Mouse (Mus musculus) cerebellum, adult 8-10 months (tissue): Measurements from ENCODE around the gene Smim17.
"Not testable (repeated sequence)": the region's sequence is repeated elsewhere in the genome, so short reads cannot be mapped to it uniquely, and the experiment has no call there.

Experiments
- DNase-seq: peaks from one replicate; pipeline ENCODE4 v3.0.0; 2022

Smim17 gene

GRCm38 (mm10) chr7:6397996-6398975, at the start of gene Smim17:
Gene Smim17, plus strand, starts transcription at chr7:6398715.
- peak; percentile 73 for DNase-seq

- no peak for DNase-seq
Observed at GRCm38 (mm10) chr7:6358121-6358520, 40.4 kb upstream of the Smim17 start.

- DNase-seq = peak; percentile 52
Observed at GRCm38 (mm10) chr7:6358937-6359590, 39.5 kb upstream of the Smim17 start.

GRCm38 (mm10) chr7:6360477-6361060, 37.9 kb upstream of the Smim17 start:
- no peak for DNase-seq

- peak; percentile 28 for DNase-seq
Observed at GRCm38 (mm10) chr7:6361756-6362155, 36.8 kb upstream of the Smim17 start.

GRCm38 (mm10) chr7:6362268-6363046, 36.1 kb upstream of the Smim17 start:
- DNase-seq = peak; percentile 99

- no peak for DNase-seq
Observed at GRCm38 (mm10) chr7:6363047-6363488, 35.4 kb upstream of the Smim17 start, which contains the start of gene Zfp78. Gene Zfp78, plus strand, starts transcription at chr7:6363280.

GRCm38 (mm10) chr7:6364761-6365160, 33.8 kb upstream of the Smim17 start:
- no peak for DNase-seq

- no peak for DNase-seq
Observed at GRCm38 (mm10) chr7:6367185-6367584, 31.3 kb upstream of the Smim17 start.

- not testable (repeated sequence) for DNase-seq
Observed at GRCm38 (mm10) chr7:6368146-6368545, 30.4 kb upstream of the Smim17 start.

GRCm38 (mm10) chr7:6369460-6369859, 29.1 kb upstream of the Smim17 start:
- no peak for DNase-seq

- no peak for DNase-seq
Observed at GRCm38 (mm10) chr7:6372993-6373392, 25.5 kb upstream of the Smim17 start.

- DNase-seq = no peak
Observed at GRCm38 (mm10) chr7:6378441-6378840, 20.1 kb upstream of the Smim17 start.

GRCm38 (mm10) chr7:6381431-6381830, 17.1 kb upstream of the Smim17 start:
- no peak for DNase-seq

- peak; percentile 89 for DNase-seq
Observed at GRCm38 (mm10) chr7:6383044-6383455, 15.5 kb upstream of the Smim17 start, which contains the start of gene Zfp28. Gene Zfp28, plus strand, starts transcription at chr7:6383295.

- DNase-seq = no peak
Observed at GRCm38 (mm10) chr7:6384011-6384410, 14.5 kb upstream of the Smim17 start.

GRCm38 (mm10) chr7:6386995-6387394, 11.5 kb upstream of the Smim17 start:
- DNase-seq = no peak

GRCm38 (mm10) chr7:6388971-6389370, 9.5 kb upstream of the Smim17 start:
- no peak for DNase-seq

- no peak for DNase-seq
Observed at GRCm38 (mm10) chr7:6389449-6389848, 9.1 kb upstream of the Smim17 start.

- peak; percentile 31 for DNase-seq
Observed at GRCm38 (mm10) chr7:6410043-6410442, 11.5 kb downstream of the Smim17 start, which contains the start of gene Gm20715. Gene Gm20715, plus strand, starts transcription at chr7:6410277.

- DNase-seq = peak; percentile 16
Observed at GRCm38 (mm10) chr7:6414626-6415441, 16.3 kb downstream of the Smim17 start.

- DNase-seq = no peak
Observed at GRCm38 (mm10) chr7:6415442-6415787, 16.9 kb downstream of the Smim17 start.
